Mouse (Mus musculus) small intestine, adult 2 months (tissue): Measurements from ENCODE around the gene Dcst2.

Experiments used
- CTCF ChIP-seq: fragments of 200-500 bp; IDR thresholded peaks from 2 replicates; pipeline ENCODE4 v1.5.1; 2012; ENCODE audit warnings: low read depth, mild to moderate bottlenecking, control low read depth, inconsistent platforms, low read length, moderate library complexity, mixed read lengths; ENCODE audit not compliant: insufficient replicate concordance, insufficient read length; ENCODE audit errors: extremely low read depth
- POLR2A ChIP-seq: fragments of 200-500 bp; IDR thresholded peaks from 2 replicates; pipeline ENCODE4 v1.6.1; 2012; ENCODE audit warnings: low read depth, mild to moderate bottlenecking, control low read depth, inconsistent platforms, low read length, moderate library complexity

DNA sequence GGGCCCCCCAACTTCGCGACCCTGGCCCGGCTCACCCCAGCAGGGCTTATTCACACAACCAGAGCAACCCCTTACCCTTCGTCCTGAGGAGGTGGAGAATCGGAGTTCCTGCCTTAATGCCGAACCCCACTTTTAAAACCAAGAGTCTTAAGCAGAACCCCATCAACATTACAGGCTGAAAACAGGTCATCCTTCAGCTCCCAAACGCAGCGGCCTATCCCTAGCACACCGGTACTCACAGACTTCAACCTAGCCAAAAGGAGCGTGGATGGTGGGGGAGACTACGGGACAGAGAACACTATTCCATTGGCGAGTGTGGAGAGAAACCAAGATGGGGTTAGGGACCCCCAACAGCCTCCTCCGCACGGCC, 39.7 kb upstream of the Dcst2 start:
- TF ChIP-seq POLR2A (no peak), CTCF (no peak)
